Mouse (Mus musculus) spleen, adult 2 months (tissue): ENCODE results near the gene Gskip.

Source experiments
- CTCF ChIP-seq: fragments of 200-500 bp; IDR thresholded peaks from 2 replicates; pipeline ENCODE4 v1.5.1; 2011; ENCODE audit warnings: mild to moderate bottlenecking, inconsistent platforms; ENCODE audit not compliant: insufficient read depth, insufficient read length, insufficient replicate concordance; ENCODE audit errors: extremely low read depth
- POLR2A ChIP-seq: fragments of 200-500 bp; IDR thresholded peaks from 2 replicates; pipeline ENCODE4 v1.6.1; 2011; ENCODE audit warnings: low read depth, low read length, inconsistent platforms

DNA sequence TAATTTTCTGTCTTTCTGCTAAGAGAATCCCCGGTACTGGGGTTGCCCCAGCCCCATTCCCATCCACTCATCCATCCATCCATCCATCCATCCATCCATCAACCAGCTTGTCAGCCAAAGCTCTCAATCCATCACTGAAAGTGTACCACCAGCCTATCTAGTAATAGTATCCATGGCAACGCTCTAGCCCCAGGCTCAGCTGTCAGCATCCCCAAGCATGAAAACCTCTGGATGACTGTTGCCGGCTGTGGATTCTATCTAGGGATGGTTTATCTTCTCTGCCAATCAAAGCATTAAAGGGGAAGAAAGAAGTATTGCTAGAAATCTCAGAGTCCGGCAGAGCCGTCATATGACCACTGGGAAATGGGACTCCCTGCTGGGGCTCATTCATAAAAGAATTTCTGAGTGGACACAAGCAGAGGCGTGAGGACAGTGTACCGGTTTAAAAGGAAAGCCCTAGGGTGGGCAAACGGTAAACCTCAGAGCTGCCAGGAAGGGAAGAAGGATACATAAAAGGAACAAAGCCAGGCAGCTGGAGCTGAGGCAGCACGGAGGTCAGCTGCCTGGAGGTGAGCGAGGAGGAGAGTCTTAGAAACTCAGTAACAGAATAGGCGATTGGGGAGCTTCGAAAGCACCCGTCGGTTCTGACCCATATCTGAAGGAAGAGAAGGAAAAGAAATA lies 37.0 kb downstream of the Gskip start:
- TF ChIP-seq CTCF: no peak
- TF ChIP-seq POLR2A: no peak
